ENCODE assay signal across 8 mouse cellular contexts in genomic region chr8:37159481-37159880, GRCm38 (mm10).
DNase-seq lines count a peak whose midpoint lies in the region; ATAC-seq lines count a peak whose summit lies in the region.

No protein-coding gene starts in this region.

- no peak overlapping the region for H3K27ac ChIP-seq in intestine, embryonic 14.5 days (ENCODE audit: low read depth)
- H3K27ac ChIP-seq in intestine, embryonic 15.5 days, result no peak overlapping the region
- H3K27ac ChIP-seq in embryonic facial prominence, embryonic 11.5 days (replicated peaks; ENCODE audit: low read depth, low read length), result no peak overlapping the region
- no peak overlapping the region for H3K27ac ChIP-seq in limb, embryonic 10.5 days

- DNase-seq in intestine, embryonic 14.5 days (ENCODE audit: low spot score), result peak; percentile 82
- DNase-seq in adrenal gland, postnatal 36 days, result peak; percentile 60 to 64
- DNase-seq in embryonic facial prominence, embryonic 11.5 days (ENCODE audit: low spot score), result peak; percentile 79
- peak; percentile 7 for DNase-seq in induced T-regulatory cell, adult 2 months (ENCODE audit: low read depth)
- peak; percentile 81 for DNase-seq in limb, embryonic 10.5 days (ENCODE audit: low spot score)
- peak; percentile 18 for DNase-seq in ovary, postnatal 10 days (ENCODE audit: low spot score)
- DNase-seq in urinary bladder, postnatal 14 days (ENCODE audit: low spot score), result peak; percentile 62

- no peaks in the 10 kb centered on the region for H3K27me3 ChIP-seq in intestine, embryonic 14.5 days (replicated peaks; ENCODE audit: control insufficient read depth, insufficient read depth, low read length)
- H3K27me3 ChIP-seq in intestine, embryonic 15.5 days (replicated peaks), result no peaks in the 10 kb centered on the region
- H3K27me3 ChIP-seq in embryonic facial prominence, embryonic 11.5 days (ENCODE audit: control insufficient read depth, insufficient read depth, low read length), result no peaks in the 10 kb centered on the region
- no peaks in the 10 kb centered on the region for H3K27me3 ChIP-seq in limb, embryonic 10.5 days (ENCODE audit: low read depth, poor library complexity, severe bottlenecking)

- no peaks in the 10 kb centered on the region for H3K9me3 ChIP-seq in intestine, embryonic 14.5 days (ENCODE audit: control insufficient read depth, low read length)
- no peaks in the 10 kb centered on the region for H3K9me3 ChIP-seq in intestine, embryonic 15.5 days
- no peaks in the 10 kb centered on the region for H3K9me3 ChIP-seq in embryonic facial prominence, embryonic 11.5 days (replicated peaks; ENCODE audit: control insufficient read depth, low read length)
- no peaks in the 10 kb centered on the region for H3K9me3 ChIP-seq in limb, embryonic 10.5 days (replicated peaks)

- 7% methylated on average over 9 of the region's 9 CpGs for WGBS in intestine, embryonic 14.5 days
- 7% methylated on average over 9 of the region's 9 CpGs for WGBS in intestine, embryonic 15.5 days
- WGBS in embryonic facial prominence, embryonic 11.5 days, result 10% methylated on average over 9 of the region's 9 CpGs
- WGBS in limb, embryonic 10.5 days, result 12% methylated on average over 9 of the region's 9 CpGs

- no peaks in the 10 kb centered on the region for H3K4me1 ChIP-seq in intestine, embryonic 14.5 days (replicated peaks; ENCODE audit: control insufficient read depth, insufficient read depth, low read length)
- no peaks in the 10 kb centered on the region for H3K4me1 ChIP-seq in intestine, embryonic 15.5 days (replicated peaks)
- no peaks in the 10 kb centered on the region for H3K4me1 ChIP-seq in embryonic facial prominence, embryonic 11.5 days (ENCODE audit: control insufficient read depth, insufficient read depth, low read length)
- no peaks in the 10 kb centered on the region for H3K4me1 ChIP-seq in limb, embryonic 10.5 days

- no peak overlapping the region for H3K4me2 ChIP-seq in intestine, embryonic 14.5 days (ENCODE audit: low read length)
- H3K4me2 ChIP-seq in intestine, embryonic 15.5 days (replicated peaks), result no peak overlapping the region
- no peak overlapping the region for H3K4me2 ChIP-seq in embryonic facial prominence, embryonic 11.5 days (ENCODE audit: low read depth, low read length)

- no peak overlapping the region for H3K4me3 ChIP-seq in intestine, embryonic 14.5 days (ENCODE audit: low read depth, low read length)
- no peak overlapping the region for H3K4me3 ChIP-seq in intestine, embryonic 15.5 days (replicated peaks)
- H3K4me3 ChIP-seq in embryonic facial prominence, embryonic 11.5 days (ENCODE audit: low read depth, low read length), result no peak overlapping the region
- H3K4me3 ChIP-seq in limb, embryonic 10.5 days, result no peak overlapping the region

- H3K36me3 ChIP-seq in intestine, embryonic 14.5 days (ENCODE audit: control insufficient read depth, insufficient read depth, low read length), result no peaks in the 10 kb centered on the region
- no peaks in the 10 kb centered on the region for H3K36me3 ChIP-seq in intestine, embryonic 15.5 days
- no peaks in the 10 kb centered on the region for H3K36me3 ChIP-seq in embryonic facial prominence, embryonic 11.5 days (replicated peaks; ENCODE audit: control insufficient read depth, insufficient read depth, low read depth, low read length)
- no peaks in the 10 kb centered on the region for H3K36me3 ChIP-seq in limb, embryonic 10.5 days

- no peak for ATAC-seq in intestine, embryonic 14.5 days (replicated peaks; ENCODE audit: low FRiP score, low TSS enrichment, low read depth)
- no peak for ATAC-seq in intestine, embryonic 15.5 days
- no peak for ATAC-seq in embryonic facial prominence, embryonic 11.5 days (replicated peaks; ENCODE audit: insufficient number of reproducible peaks, low FRiP score, low TSS enrichment, low read depth)

- no peak overlapping the region for H3K9ac ChIP-seq in intestine, embryonic 14.5 days (ENCODE audit: low read length)
- H3K9ac ChIP-seq in intestine, embryonic 15.5 days, result no peak overlapping the region
- no peak overlapping the region for H3K9ac ChIP-seq in embryonic facial prominence, embryonic 11.5 days (replicated peaks; ENCODE audit: low read length)

Comparison
In these comparisons a context has a peak if more than half of its experiments do, and no peak if none do; other contexts are left out.
1. DNase-seq: peak in every context shown above with its lines; median percentile 82 in intestine, embryonic 14.5 days; 81 in limb, embryonic 10.5 days; 79 in embryonic facial prominence, embryonic 11.5 days; 62 in adrenal gland, postnatal 36 days; 62 in urinary bladder, postnatal 14 days; 18 in ovary, postnatal 10 days; 7 in induced T-regulatory cell, adult 2 months.